Comparison of ENCODE assay signal across 29 mouse cellular contexts in genomic region chr13:83515013-83515547, GRCm38 (mm10). TPM values are rescaled to one million over a fixed set of nuclear protein-coding genes. Genes with fewer than 3 reads are reported as not detected.
DNase-seq lines count a peak whose midpoint lies in the region; ATAC-seq and TF ChIP-seq lines count a peak whose summit lies in the region.
"Had no signal": no experiment of that assay in that cellular context is flagged by ENCODE, and none has a peak within 500 bp of the region (broad histone marks: within the 10 kb centered on the region; RNA-seq: fewer than 3 reads in every experiment).

No protein-coding gene starts in this region.

- H3K9me3 ChIP-seq in embryonic facial prominence, embryonic 14.5 days (ENCODE audit: control insufficient read depth, low read length): no peaks in the 10 kb centered on the region
- no peaks in the 10 kb centered on the region for H3K9me3 ChIP-seq in embryonic facial prominence, embryonic 10.5 days
- H3K9me3 ChIP-seq: heart, embryonic 15.5 days; hindbrain, embryonic 13.5 days; liver, embryonic 15.5 days; neural tube, embryonic 12.5 days; stomach, embryonic 15.5 days had no signal

- ATAC-seq in embryonic facial prominence, embryonic 14.5 days (ENCODE audit: low read depth): no peak
- ATAC-seq: forebrain, embryonic 14.5 days; intestine, embryonic 16.5 days had no signal

- no peak overlapping the region for H3K4me2 ChIP-seq in embryonic facial prominence, embryonic 14.5 days (ENCODE audit: low read depth, low read length)
- H3K4me2 ChIP-seq: heart, embryonic 15.5 days; hindbrain, embryonic 13.5 days; liver, embryonic 15.5 days; lung, embryonic 14.5 days; neural tube, embryonic 12.5 days; stomach, embryonic 15.5 days had no signal

- peak; percentile 10 for DNase-seq in embryonic facial prominence, embryonic 14.5 days (ENCODE audit: low spot score)
- no peak for DNase-seq in embryonic facial prominence, embryonic 10.5 days (ENCODE audit: low spot score)
- DNase-seq in Muller cell, postnatal 12 days (ENCODE audit: inconsistent ontology term): peak; percentile 12
- peak; percentile 28 for DNase-seq in gastrocnemius, postnatal 10 days
- DNase-seq in skeletal muscle tissue, adult 2 months (ENCODE audit: low read depth, low spot score): peak; percentile 85
- DNase-seq in left cerebral cortex, adult 2 months (ENCODE audit: extremely low spot score in 1 of 2, low spot score in 2 of 2): no peak
- no peak for DNase-seq in cerebellum, postnatal 10 days
- DNase-seq: adrenal gland, postnatal 14 days; cerebellum, adult 11 months; cerebellum, adult 9-10 months; heart, adult 2 months; heart, postnatal 36 days; kidney, adult 8-10 months; kidney, postnatal 4 days; layer of hippocampus, postnatal 36 days; lung, embryonic 14.5 days; lung, postnatal 14 days; midbrain, embryonic 14.5 days; right cerebral cortex, postnatal 14 days; thymus, postnatal 14 days had no signal

- no peak overlapping the region for H3K9ac ChIP-seq in embryonic facial prominence, embryonic 14.5 days (ENCODE audit: low read depth, low read length)
- H3K9ac ChIP-seq: heart, embryonic 15.5 days; hindbrain, embryonic 13.5 days; liver, embryonic 15.5 days; lung, embryonic 14.5 days; neural tube, embryonic 12.5 days; stomach, embryonic 15.5 days had no signal

- H3K36me3 ChIP-seq in embryonic facial prominence, embryonic 14.5 days (ENCODE audit: control insufficient read depth, insufficient read depth, low read length): no peaks in the 10 kb centered on the region
- H3K36me3 ChIP-seq in embryonic facial prominence, embryonic 10.5 days (replicated peaks): no peaks in the 10 kb centered on the region
- H3K36me3 ChIP-seq: heart, embryonic 15.5 days; hindbrain, embryonic 13.5 days; liver, embryonic 15.5 days; neural tube, embryonic 12.5 days; stomach, embryonic 15.5 days had no signal

- no peaks in the 10 kb centered on the region for H3K4me1 ChIP-seq in embryonic facial prominence, embryonic 14.5 days (ENCODE audit: control insufficient read depth, insufficient read depth, low read length)
- peaks cover 12% of the 10 kb centered on the region; the same call in 1 of the 2 replicates for H3K4me1 ChIP-seq in embryonic facial prominence, embryonic 10.5 days
- H3K4me1 ChIP-seq: hindbrain, embryonic 13.5 days; neural tube, embryonic 12.5 days; stomach, embryonic 15.5 days had no signal

- H3K4me3 ChIP-seq in embryonic facial prominence, embryonic 14.5 days (ENCODE audit: low read depth, low read length): no peak overlapping the region
- no peak overlapping the region for H3K4me3 ChIP-seq in embryonic facial prominence, embryonic 10.5 days
- H3K4me3 ChIP-seq in left cerebral cortex, adult 2 months: no peak overlapping the region
- H3K4me3 ChIP-seq: heart, adult 2 months; heart, embryonic 15.5 days; hindbrain, embryonic 13.5 days; liver, embryonic 15.5 days; neural tube, embryonic 12.5 days; stomach, embryonic 15.5 days had no signal

- 30% methylated on average over 4 of the region's 4 CpGs for WGBS in embryonic facial prominence, embryonic 14.5 days
- 24% methylated on average over 4 of the region's 4 CpGs for WGBS in embryonic facial prominence, embryonic 10.5 days

- no peaks in the 10 kb centered on the region for H3K27me3 ChIP-seq in embryonic facial prominence, embryonic 14.5 days (replicated peaks; ENCODE audit: control insufficient read depth, insufficient read depth, low read length)
- H3K27me3 ChIP-seq in embryonic facial prominence, embryonic 10.5 days (replicated peaks; ENCODE audit: low read depth, poor library complexity, severe bottlenecking): no peaks in the 10 kb centered on the region
- H3K27me3 ChIP-seq: heart, embryonic 15.5 days; liver, embryonic 15.5 days; neural tube, embryonic 12.5 days; stomach, embryonic 15.5 days had no signal

- intact Hi-C loops in left cerebral cortex, adult 2 months (cut with DNase I): no loop called here

- TF ChIP-seq CTCF in left cerebral cortex, adult 2 months (IDR thresholded peaks at IDR 0.05): no peak

- H3K27ac ChIP-seq in embryonic facial prominence, embryonic 14.5 days (replicated peaks; ENCODE audit: low read depth, low read length): no peak overlapping the region
- H3K27ac ChIP-seq in embryonic facial prominence, embryonic 10.5 days (replicated peaks): no peak overlapping the region
- H3K27ac ChIP-seq in left cerebral cortex, adult 2 months: no peak overlapping the region
- H3K27ac ChIP-seq: heart, adult 2 months; heart, embryonic 15.5 days; hindbrain, embryonic 13.5 days; kidney, postnatal 0 days; liver, embryonic 15.5 days; neural tube, embryonic 12.5 days; stomach, embryonic 15.5 days had no signal

RNA-seq across cellular contexts. Expression of gene Mef2c, which starts 11.2 kb away (rescaled TPM):
- polyA plus RNA-seq in embryonic facial prominence, embryonic 14.5 days (2014; fragmentation: Nextera tagmentation; extraction: Ambion mirVana): 195 and 224 TPM in 2 replicates
- polyA plus RNA-seq in embryonic facial prominence, embryonic 10.5 days (2016; fragmentation: Nextera tagmentation; extraction: Ambion mirVana): 17.9 and 18.1 TPM in 2 replicates
- total RNA-seq in gastrocnemius, postnatal 10 days (2021): 100 to 1,000 TPM; 442 to 475 TPM
- total RNA-seq in left cerebral cortex, adult 2 months (2021): 100 to 1,000 TPM; 545 to 647 TPM
- total RNA-seq: MEL had no signal

Comparison
In these comparisons a context has a peak if more than half of its experiments do, and no peak if none do; other contexts are left out.
1. DNase-seq: peak in embryonic facial prominence, embryonic 14.5 days (single experiment), Muller cell, postnatal 12 days (single experiment), gastrocnemius, postnatal 10 days (single experiment) and skeletal muscle tissue, adult 2 months (single experiment); none in embryonic facial prominence, embryonic 10.5 days (single experiment), left cerebral cortex, adult 2 months (0 of 2) and cerebellum, postnatal 10 days (0 of 2).